Mouse (Mus musculus): ENCODE results near the gene Msn. TPM values are rescaled to one million over a fixed set of nuclear protein-coding genes. Genes with fewer than 3 reads are reported as not detected.
"Not testable (repeated sequence)": the region's sequence is repeated elsewhere in the genome, so short reads cannot be mapped to it uniquely, and the experiment has no call there.

Gene Msn
- polyA plus RNA-seq, 1 experiment from 2014 or later, result 173 TPM

DNA sequence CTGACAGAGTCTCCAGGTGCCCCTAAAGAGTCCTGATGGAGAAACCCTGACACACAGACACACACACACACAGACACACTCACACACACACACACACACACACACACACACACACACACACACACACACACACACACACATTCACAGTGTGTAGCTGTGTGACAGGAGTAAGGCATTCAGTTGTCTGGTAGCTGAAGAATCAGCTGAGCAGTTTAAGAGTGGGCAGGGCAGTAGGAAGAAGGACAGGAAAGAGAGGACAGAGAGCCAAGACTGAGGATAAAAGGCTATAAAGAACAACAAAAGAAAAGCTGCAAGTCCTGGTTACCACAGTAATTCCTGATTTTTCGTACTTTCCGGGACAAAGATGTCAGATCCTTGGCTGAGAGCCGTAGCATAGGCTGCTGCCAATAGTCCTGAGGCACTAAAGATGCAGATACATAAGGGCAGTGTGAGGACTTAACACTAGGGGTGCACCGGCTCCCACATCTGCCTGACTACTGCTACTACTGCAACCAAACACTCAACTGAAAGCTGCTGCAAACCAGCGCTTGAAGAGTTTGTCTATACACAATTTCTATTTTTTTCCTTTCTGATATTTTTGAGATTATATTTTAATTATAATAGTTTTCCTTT lies 88.4 kb downstream of the Msn start:
- no peak overlapping the region for H3K4me2 ChIP-seq
- no peaks in the 10 kb centered on the region for H3K9me3 ChIP-seq (ENCODE audit: low read depth, low read length)
- H3K27ac ChIP-seq (ENCODE audit: low read depth), result no peak overlapping the region
- ATAC-seq (ENCODE audit: insufficient read depth) (no peak), DNase-seq (peak; percentile 2)
- H3K9ac ChIP-seq, result no peak overlapping the region
- no peaks in the 10 kb centered on the region for H3K4me1 ChIP-seq (ENCODE audit: insufficient read depth)
- 73% methylated on average over 5 of the region's 5 CpGs for WGBS
- H3K36me3 ChIP-seq (ENCODE audit: insufficient read depth), result no peaks in the 10 kb centered on the region
- TF ChIP-seq CTCF (IDR thresholded peaks at IDR 0.05; ENCODE audit: low read depth), result no peak
- no peak overlapping the region for H3K4me3 ChIP-seq (ENCODE audit: low read depth, low read length)
- no peaks in the 10 kb centered on the region for H3K27me3 ChIP-seq (ENCODE audit: insufficient read depth, low read length)

DNA sequence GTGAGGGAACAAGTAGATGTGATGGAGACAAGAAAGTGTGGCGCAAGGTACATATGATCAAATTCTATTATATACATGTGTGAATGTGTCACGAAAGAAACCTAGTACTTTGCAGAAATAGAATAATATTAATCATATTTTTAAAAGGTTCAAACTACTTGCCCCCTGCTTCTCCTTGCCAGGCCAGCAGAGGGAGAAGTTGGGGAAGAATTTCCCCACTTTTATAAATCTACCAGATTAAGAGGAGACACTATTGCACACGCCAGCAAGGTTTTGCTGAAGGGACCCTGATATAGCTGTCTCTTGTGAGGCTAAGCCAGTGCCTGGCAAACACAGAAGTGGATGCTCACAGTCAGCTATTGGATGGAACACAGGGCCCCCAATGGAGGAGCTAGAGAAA lies 109.3 kb downstream of the Msn start:
- not testable (repeated sequence) for H3K27ac ChIP-seq (ENCODE audit: low read depth); H3K27me3 ChIP-seq (ENCODE audit: insufficient read depth, low read length); H3K4me1 ChIP-seq (ENCODE audit: insufficient read depth); H3K9ac ChIP-seq; ATAC-seq (ENCODE audit: insufficient read depth); DNase-seq; H3K4me3 ChIP-seq (ENCODE audit: low read depth, low read length); H3K36me3 ChIP-seq (ENCODE audit: insufficient read depth); H3K4me2 ChIP-seq; H3K9me3 ChIP-seq (ENCODE audit: low read depth, low read length)
- WGBS, result 80% methylated on average over 3 of the region's 3 CpGs

DNA sequence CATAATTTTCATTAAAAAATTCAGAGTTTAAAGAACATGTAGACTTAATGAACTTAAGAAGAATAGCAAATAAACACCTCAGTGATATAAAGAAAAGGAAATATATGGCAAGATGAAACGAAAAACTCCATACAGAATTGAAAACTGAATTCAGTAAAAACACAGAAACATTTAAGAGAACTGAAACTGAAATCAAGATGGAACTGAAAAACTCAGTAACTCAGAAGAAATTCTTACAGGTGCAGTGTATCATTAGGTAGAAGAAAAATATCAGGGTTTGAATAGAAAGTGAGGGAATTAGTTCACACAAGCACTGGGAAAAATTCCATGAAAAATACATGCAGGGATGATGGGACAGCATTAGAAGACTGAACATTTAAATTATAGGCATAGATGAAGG lies 111.0 kb downstream of the Msn start:
- Histone ChIP-seq H3K27me3 (ENCODE audit: insufficient read depth, low read length) (no peaks in the 10 kb centered on the region), H3K4me3 (ENCODE audit: low read depth, low read length) (no peak overlapping the region), H3K9ac (no peak overlapping the region), H3K9me3 (ENCODE audit: low read depth, low read length) (no peaks in the 10 kb centered on the region), H3K4me1 (ENCODE audit: insufficient read depth) (no peaks in the 10 kb centered on the region), H3K36me3 (ENCODE audit: insufficient read depth) (no peaks in the 10 kb centered on the region), H3K27ac (ENCODE audit: low read depth) (no peak overlapping the region), H3K4me2 (no peak overlapping the region)
- DNase-seq, result no peak
- no peak for ATAC-seq (ENCODE audit: insufficient read depth)
- TF ChIP-seq CTCF (IDR thresholded peaks at IDR 0.05; ENCODE audit: low read depth), result no peak
- 28% methylated on average over 1 of the region's 1 CpGs for WGBS

DNA sequence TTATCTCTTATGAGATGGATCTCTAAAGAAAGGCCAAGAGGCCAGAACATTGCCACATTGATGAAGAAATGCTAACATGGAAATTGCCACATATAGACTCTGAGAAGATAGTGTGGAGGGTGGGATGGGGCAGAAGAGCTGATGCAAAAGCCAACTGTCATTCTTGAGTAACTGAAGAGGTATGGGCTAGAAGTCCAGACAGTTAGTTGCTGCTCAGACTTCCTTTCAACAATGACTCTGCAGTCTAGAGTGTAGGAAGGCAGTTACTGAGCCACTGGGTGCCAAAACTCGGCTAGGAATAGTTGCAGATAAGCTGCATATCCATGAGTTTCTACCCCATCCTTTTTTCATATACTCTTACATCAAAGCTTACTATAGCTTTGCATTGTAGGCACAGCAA lies 122.2 kb downstream of the Msn start:
- H3K9ac ChIP-seq, result no peak overlapping the region
- ATAC-seq (ENCODE audit: insufficient read depth), result no peak
- no peak for DNase-seq

More for the DNA sequence above, 122.2 kb downstream of the Msn start:
- Histone ChIP-seq H3K36me3 (ENCODE audit: insufficient read depth) (no peaks in the 10 kb centered on the region), H3K4me2 (no peak overlapping the region), H3K4me1 (ENCODE audit: insufficient read depth) (no peaks in the 10 kb centered on the region), H3K27ac (ENCODE audit: low read depth) (no peak overlapping the region), H3K4me3 (ENCODE audit: low read depth, low read length) (no peak overlapping the region), H3K27me3 (ENCODE audit: insufficient read depth, low read length) (no peaks in the 10 kb centered on the region), H3K9me3 (ENCODE audit: low read depth, low read length) (no peaks in the 10 kb centered on the region)
- WGBS, result 50% methylated on average over 1 of the region's 1 CpGs
- no peak for TF ChIP-seq CTCF (IDR thresholded peaks at IDR 0.05; ENCODE audit: low read depth)

Other genes with a start within 250 kb of the Msn start
- 36.8 and 43.6 TPM in 2 replicates for gene Las1l, start 139.1 kb upstream of the Msn start, polyA plus RNA-seq (2014; fragmentation: Nextera tagmentation; extraction: Ambion mirVana)
- not detected in 2 replicates for gene Vsig4, start 197.4 kb downstream of the Msn start, polyA plus RNA-seq (2014; fragmentation: Nextera tagmentation; extraction: Ambion mirVana)